ENCODE assay signal across 8 mouse cellular contexts in the genomic region with DNA sequence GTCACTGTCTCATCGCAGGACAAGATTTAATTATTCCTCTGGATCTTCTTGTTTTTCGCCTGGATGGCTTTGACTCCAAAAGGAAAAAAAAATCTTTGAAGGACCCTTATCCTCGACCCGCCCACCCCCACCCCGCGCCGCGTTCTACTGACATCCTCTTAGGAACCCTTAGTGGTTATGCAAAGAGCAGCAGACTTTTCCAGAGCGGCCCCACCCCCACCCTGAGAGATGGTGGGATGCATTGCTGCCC. TPM values are rescaled to one million over a fixed set of nuclear protein-coding genes. Genes with fewer than 3 reads are reported as not detected.
DNase-seq lines count a peak whose midpoint lies in the region; ATAC-seq and TF ChIP-seq lines count a peak whose summit lies in the region.

No protein-coding gene starts in this region.

- peaks cover 68% of the 10 kb centered on the region for H3K4me1 ChIP-seq in megakaryocyte, embryonic 14.5 days
- H3K4me1 ChIP-seq in lung, adult 2 months (ENCODE audit: control insufficient read depth, insufficient read depth, low read length), result peaks cover 14% of the 10 kb centered on the region

- WGBS in lung, adult 2 months, result 1% methylated on average over 9 of the region's 9 CpGs

- DNase-seq in cerebellum, adult 18-20 months, result peak; percentile 13 to 27
- peak; percentile 37 to 65 for DNase-seq in gastrocnemius, postnatal 4 days (ENCODE audit: low spot score in 2 of 2)
- peak; percentile 74 for DNase-seq in kidney, adult 9 months
- peak; percentile 51 for DNase-seq in lung, adult 2 months
- DNase-seq in retina, embryonic 14.5 days (ENCODE audit: low spot score), result peak; percentile 82

- peak overlapping the region; percentile 91 for H3K4me3 ChIP-seq in megakaryocyte, embryonic 14.5 days (replicated peaks)
- peak overlapping the region; percentile 57 for H3K4me3 ChIP-seq in lung, adult 2 months (replicated peaks; ENCODE audit: extremely low read depth, low read depth, low read length)

- peaks cover 68% of the 10 kb centered on the region for H3K27me3 ChIP-seq in megakaryocyte, embryonic 14.5 days (replicated peaks)

- no peak for TF ChIP-seq CTCF in lung, adult 2 months (IDR thresholded peaks at IDR 0.05; ENCODE audit: insufficient read depth, low read length)

- TF ChIP-seq POLR2A in lung, adult 2 months (IDR thresholded peaks at IDR 0.05; ENCODE audit: borderline replicate concordance, extremely low read depth, low read depth, low read length), result no peak

- peaks cover 8% of the 10 kb centered on the region; the same call in 1 of the 2 replicates for H3K9me3 ChIP-seq in megakaryocyte, embryonic 14.5 days

- no peaks in the 10 kb centered on the region for H3K36me3 ChIP-seq in megakaryocyte, embryonic 14.5 days (replicated peaks; ENCODE audit: low read length)

- ATAC-seq in megakaryocyte, adult 5-6 weeks (ENCODE audit: poor library complexity, severe bottlenecking), result no peak
- ATAC-seq in erythroblast, adult 5-6 weeks (replicated peaks; ENCODE audit: low FRiP score, poor library complexity, severe bottlenecking), result no peak

RNA-seq across cellular contexts. Expression of gene Id2, which starts 2.3 kb away (rescaled TPM):
- 8.1 TPM in 1 of 2 replicates, not detected in the other for polyA plus RNA-seq in megakaryocyte, embryonic 14.5 days (2012; ENCODE audit: insufficient read depth, low replicate concordance)
- total RNA-seq in megakaryocyte, adult 5-6 weeks (2015), result 188 and 198 TPM in 2 replicates
- 96.7 and 108 TPM in 2 replicates for total RNA-seq in megakaryocyte, adult 5-6 weeks (2017)
- 10 to 100 TPM; 18.8 to 23.9 TPM for total RNA-seq in gastrocnemius, postnatal 4 days (2021)
- 130 and 131 TPM in 2 replicates for polyA plus RNA-seq in lung, adult 2 months (2012; rRNA removed)
- 49.2 and 51.4 TPM in 2 replicates for total RNA-seq in erythroblast, adult 5-6 weeks (2015; ENCODE audit: low replicate concordance)
- total RNA-seq in erythroblast, adult 5-6 weeks (2017; ENCODE audit: low replicate concordance), result 22.7 and 30.4 TPM in 2 replicates

Comparison
In these comparisons a context has a peak if more than half of its experiments do, and no peak if none do; other contexts are left out.
1. DNase-seq: peak in every context shown above with its lines; median percentile 82 in retina, embryonic 14.5 days; 74 in kidney, adult 9 months; 51 in gastrocnemius, postnatal 4 days; 51 in lung, adult 2 months; 20 in cerebellum, adult 18-20 months.